Mouse (Mus musculus): ENCODE results near the gene Map3k5.

DNA sequence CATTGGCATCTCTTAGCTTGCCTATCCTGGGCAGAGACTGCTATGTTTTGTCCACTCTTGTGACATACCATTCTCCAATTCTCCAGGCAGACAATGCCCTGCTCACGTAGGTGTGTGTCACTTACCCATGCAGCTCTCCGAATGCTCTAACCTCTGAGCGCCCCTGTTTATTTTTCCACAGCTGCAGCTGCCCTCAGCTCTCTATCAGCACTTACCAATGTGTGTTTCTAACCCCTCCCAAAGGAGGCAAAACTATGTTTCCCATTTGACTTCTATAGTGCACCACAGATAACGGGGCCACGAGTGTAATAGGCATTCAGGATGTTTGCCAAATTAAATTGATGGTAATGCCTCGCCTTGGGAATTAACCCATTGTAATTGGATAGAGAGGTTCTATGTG is 56.4 kb downstream of the Map3k5 start:
- no peak for TF ChIP-seq CTCF (IDR thresholded peaks at IDR 0.05; ENCODE audit: insufficient read depth, low read length)
- TF ChIP-seq POLR2A (IDR thresholded peaks at IDR 0.05; ENCODE audit: borderline replicate concordance, extremely low read depth, low read depth, low read length), result no peak

All from lung, adult 2 months (tissue).